Mouse (Mus musculus): ENCODE measurements around the gene RPS10-NUDT3.

GRCm38 (mm10) chr17:27560926-27561480 is 74.0 kb downstream of the RPS10-NUDT3 start:
- TF ChIP-seq CTCF (IDR thresholded peaks at IDR 0.05; ENCODE audit: borderline replicate concordance, extremely low read depth, insufficient read depth, insufficient read length) = no peak
- no peak for TF ChIP-seq POLR2A (IDR thresholded peaks at IDR 0.05; ENCODE audit: borderline replicate concordance, extremely low read depth, insufficient read depth, insufficient read length, poor library complexity, severe bottlenecking)
